Mouse (Mus musculus) ES-Bruce4 (cell line): ENCODE measurements around the gene Bcl2l13.

Source experiments
- CTCF ChIP-seq: IDR thresholded peaks from one replicate; pipeline ENCODE4 v1.8.1; 2011; ENCODE audit warnings: low read depth, low read length
- EP300 ChIP-seq: IDR thresholded peaks from 2 replicates; pipeline ENCODE4 v1.6.1; 2011; ENCODE audit warnings: low read depth, low read length; ENCODE audit not compliant: insufficient read depth

DNA sequence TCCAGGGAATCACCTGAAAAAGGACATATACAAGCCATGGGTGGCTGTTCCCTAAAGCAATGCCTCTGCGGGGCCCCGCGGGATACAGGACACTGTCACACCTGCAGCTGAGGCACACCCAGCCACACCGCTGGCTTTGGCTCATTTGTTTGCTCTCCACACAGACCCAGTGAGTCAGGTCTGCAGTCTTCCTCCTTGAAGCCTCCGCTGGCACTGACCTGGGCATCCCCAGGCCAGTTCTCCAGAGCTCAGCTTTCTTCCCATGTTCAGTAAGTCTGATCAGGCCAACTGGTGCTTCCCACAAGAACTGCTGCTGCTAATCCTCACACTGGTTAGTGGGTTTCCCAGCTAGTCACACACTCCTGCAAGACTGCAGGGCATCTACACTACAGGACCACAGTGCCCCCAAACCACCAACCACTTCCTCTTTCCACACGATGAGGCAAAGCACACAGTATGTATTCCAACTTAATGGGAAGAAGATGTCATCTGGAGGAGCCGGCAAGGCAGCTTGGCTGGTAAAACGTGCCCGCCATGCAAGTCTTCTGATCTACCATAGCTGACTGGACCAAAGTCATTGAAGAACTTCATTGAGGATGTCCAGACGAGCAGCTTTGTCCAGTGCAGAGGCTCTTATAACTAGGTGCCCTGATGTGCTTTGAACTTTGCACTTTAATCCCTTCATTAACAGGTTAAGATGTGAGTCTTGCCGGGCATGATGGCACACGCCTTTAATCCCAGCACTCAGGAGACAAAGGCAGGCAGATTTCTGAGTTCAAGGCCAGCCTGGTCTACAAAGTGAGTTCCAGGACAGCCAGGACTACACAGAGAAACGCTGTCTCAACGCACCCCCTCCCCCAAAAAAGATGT lies 66.0 kb downstream of the Bcl2l13 start:
- TF ChIP-seq CTCF (no peak), EP300 (no peak)
